Mouse (Mus musculus): ENCODE results near the gene Dxo.

GRCm38 (mm10) chr17:34861704-34862415, 25.0 kb downstream of the Dxo start:
- TF ChIP-seq TBP (conservative IDR thresholded peaks at IDR 0.05; ENCODE audit: low read depth, low read length) (no peak), ELF1 (IDR thresholded peaks at IDR 0.05; ENCODE audit: low read depth, low read length) (no peak), MYC (IDR thresholded peaks at IDR 0.05; ENCODE audit: low read depth, low read length) (no peak), CTCF (conservative IDR thresholded peaks at IDR 0.05 in 1 of 2, IDR thresholded peaks at IDR 0.05 in 1 of 2; ENCODE audit: low read depth in 2 of 2, low read length in 2 of 2) (no peak), POLR2A (IDR thresholded peaks at IDR 0.05; ENCODE audit: low read depth, low read length) (no peak), MXI1 (IDR thresholded peaks at IDR 0.05; ENCODE audit: low read depth, low read length) (no peak), GABPA (IDR thresholded peaks at IDR 0.05; ENCODE audit: insufficient replicate concordance, low read depth, low read length) (no peak), EP300 (IDR thresholded peaks at IDR 0.05; ENCODE audit: low read length) (no peak), MAFK (IDR thresholded peaks at IDR 0.05; ENCODE audit: insufficient replicate concordance, low read length) (no peak), ZKSCAN1 (IDR thresholded peaks at IDR 0.05; ENCODE audit: borderline replicate concordance, low read depth, low read length) (no peak), MAX (IDR thresholded peaks at IDR 0.05; ENCODE audit: low read length) (no peak), ZC3H11A (IDR thresholded peaks at IDR 0.05; ENCODE audit: low read depth, low read length) (no peak), CHD1 (IDR thresholded peaks at IDR 0.05; ENCODE audit: low read depth, low read length) (no peak), CHD2 (IDR thresholded peaks at IDR 0.05; ENCODE audit: low read length) (no peak)

All from CH12.LX (cell line).